Mouse (Mus musculus) naive thymus-derived CD4-positive, alpha-beta T cell, adult 2 months (primary cell): Measurements from ENCODE around the gene Lsm5.

Experiments
- DNase-seq: peaks from one replicate; pipeline ENCODE4 v3.0.0-alpha.2; 2011; ENCODE audit warnings: low read depth

The Lsm5 gene

DNA sequence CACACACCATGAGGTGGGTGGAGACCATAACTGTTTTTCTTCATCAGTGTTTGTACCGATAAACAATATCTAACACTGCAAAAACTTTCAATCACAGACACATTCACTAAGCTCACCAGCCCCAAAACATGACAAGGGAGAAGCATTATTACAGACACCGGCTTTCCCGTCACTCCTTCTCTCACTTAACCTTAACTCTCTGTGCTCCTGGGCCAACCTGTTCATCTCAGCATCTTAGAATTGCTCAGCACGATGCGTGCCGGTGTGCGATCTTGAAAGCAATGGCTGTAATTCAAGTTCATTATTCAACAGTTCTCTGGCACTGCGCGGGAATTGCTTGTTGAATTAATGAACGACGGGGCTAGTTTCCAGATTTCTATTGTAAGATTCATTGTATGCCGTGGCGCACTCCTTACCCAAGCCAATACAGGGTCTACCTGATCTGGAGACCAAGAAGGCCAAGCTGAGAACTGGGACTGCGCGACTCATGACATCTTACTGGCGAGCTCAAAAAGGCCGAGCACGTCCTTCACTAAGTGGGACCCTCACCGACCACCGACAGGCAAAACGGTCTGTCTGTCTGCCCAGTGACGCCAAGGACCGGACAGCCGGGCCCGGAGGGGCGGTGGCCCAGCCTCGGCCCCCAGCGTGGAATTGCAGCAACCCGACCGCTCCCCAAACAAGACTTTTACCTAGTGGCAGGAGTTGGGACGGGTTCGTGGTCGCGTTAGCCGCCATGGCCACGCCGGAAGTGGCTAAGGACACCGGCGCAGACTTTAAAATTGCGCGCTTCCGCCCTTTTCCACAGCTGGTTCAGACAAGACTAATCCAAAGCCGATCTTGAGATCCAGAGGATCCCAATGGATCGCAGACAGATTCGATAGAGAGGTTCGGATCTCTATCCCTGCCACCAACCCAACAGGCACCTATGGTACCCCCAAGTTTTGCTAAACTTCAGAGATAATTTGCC, at the start of gene Lsm5:
Gene Lsm5 (minus strand): TSS at position 780 of the 970 bp plus-strand sequence.
- peak; percentile 94 for DNase-seq

DNA sequence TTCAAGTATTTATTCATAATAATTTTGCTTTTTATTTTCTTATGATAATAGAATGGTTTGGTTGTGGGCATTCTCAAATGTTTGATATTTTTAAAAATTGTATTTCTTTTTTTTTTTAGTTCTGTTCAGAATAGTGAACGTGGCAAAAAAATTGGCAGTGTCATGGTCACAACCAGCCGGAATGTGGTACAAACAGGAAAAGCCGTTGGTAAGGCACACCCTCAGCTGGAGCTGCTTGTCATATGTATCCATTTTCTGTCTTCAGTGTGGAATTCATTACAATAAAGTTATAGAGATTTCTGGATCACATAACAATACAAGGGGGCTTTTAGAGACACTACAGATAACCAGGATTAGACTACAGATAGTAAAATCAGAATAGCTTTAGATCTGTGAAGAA, 49.2 kb upstream of the Lsm5 start:
- DNase-seq, result no peak

DNA sequence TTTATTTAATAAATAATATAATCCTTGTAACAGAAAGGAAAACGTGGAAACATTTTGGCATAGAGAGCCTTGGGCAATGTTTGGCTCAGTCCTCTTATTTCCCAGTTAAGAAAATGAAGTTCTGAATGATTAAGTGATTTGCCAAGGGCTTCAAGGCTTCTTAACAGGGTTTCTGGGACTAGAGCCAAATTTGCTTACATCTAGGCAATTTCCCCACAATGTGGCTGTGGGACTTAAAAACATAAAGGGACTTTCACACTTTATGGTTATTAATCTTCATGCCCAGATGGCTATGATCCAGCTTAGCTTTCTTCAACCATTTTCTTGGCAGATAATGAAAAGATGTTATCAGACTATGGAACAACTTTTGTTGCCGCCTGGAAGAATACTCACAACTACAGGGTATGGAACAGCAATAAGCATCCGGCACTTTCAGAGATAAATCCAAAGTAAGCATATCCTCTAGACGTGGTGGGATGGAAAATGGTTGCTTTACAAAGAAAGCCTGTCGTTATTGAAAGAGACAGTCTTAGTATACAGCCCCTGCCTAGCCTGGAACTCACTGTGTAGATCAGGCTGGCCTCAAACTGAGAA, 41.5 kb upstream of the Lsm5 start:
- DNase-seq, result no peak

DNA sequence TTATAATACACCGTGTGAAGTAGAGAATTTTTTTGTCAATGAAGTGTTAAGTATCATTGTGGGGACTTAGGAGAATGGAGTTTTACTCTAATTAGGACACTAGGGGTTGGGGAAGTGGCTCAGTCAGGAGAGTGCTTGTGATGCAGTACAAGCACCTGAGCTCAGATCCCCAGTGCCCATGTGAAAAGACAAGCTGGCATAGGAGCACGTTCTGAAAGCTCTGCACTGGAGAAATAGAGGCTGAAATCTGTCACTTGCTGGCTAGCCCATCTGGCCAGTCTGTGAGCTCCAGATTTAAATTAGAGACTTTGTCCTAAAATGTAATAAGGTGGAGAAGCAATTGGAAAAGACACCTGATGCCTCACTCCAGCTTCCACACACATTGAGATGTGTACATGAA, 28.0 kb upstream of the Lsm5 start:
- no peak for DNase-seq

DNA sequence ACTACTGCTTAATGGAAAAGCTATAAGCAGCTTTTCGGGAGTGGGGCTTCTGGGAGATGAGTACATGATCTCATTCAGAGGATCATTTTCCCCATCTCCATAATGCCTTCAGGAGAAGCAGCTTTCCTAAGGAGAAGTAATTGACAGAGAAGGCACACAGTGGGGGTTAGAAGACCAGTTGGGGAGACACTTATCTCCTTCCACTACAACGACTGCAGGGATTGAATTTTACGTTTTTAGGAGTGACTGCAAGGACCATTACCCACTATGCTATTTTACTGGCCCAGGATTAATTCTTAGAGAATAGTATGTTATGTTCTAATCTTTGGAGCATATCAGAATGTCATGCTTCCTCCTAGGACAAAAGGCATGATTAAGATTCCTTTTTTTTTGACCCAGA, 16.4 kb upstream of the Lsm5 start:
- DNase-seq, result no peak

DNA sequence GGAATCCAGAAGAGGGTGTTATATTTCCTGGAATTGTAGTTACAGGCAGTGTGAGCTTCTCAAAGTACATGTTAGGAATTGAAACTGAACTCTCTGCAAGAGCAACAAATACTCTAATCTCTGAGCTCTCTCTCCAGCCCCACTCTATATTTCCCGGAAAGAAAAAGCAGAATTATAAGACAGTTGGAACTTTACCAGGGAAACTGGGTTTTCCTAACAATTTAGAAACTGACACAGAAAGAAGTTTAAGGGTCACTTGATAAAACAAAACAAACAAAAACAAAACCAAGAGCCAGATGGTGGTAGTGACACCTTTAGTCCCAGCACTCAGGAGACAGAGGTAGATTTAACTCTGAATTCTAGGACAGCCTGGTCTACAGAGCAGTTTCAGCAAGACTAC, 14.6 kb upstream of the Lsm5 start:
- no peak for DNase-seq

DNA sequence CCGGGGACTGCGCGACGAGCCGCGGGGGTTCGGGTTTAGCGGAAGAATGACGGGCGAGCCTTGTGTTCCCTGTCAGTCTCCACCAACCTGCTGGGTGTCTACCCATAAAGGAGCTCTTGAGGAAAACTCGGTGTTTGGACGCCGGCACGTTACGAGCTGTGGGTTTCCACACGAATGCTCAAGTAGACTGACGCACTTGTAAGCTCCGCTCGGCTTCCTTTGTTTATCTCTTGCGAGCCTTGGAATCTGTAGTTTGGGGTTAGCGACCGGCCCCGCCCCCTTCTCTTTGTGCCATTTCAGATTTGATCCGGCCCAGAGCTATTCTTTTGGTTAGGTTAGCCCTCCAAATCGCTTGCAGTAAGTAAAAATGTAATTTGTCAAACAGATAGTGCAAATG, 10.8 kb upstream of the Lsm5 start:
- peak; percentile 86 for DNase-seq

DNA sequence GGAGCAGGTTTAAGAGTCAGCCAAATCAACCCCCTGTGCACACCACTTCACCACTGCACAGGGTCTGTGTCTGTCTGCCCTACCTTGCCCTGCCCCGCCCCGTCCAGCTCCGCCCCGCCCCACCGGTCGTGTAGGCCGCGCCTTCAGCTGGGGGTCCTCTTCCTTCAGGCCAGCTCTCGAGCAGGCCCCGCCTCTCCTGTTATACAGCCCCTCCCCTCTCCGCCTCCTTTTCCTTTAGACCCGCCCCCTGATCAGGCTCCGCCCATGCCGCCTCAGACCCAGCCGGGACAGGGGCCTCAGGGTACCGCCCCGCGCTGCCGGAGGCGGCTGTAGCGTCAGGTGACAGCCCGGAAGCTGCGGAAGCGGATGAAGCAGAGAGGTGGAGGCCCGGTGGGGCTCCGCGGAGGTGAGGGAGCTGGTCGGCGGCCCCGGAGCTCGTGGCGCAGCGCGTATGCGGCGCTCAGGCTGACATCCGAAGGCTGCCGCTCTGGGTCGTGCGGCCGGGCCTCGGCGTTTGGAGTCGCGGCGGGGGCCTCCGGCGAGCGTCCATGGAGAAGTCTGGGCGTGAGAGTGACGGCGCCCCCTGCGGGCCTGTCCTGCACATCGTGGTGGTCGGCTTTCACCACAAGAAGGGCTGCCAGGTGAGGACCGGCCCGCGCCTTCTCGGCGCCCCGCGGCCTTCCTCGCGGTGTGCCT, 10.2 kb upstream of the Lsm5 start, which contains the start of gene Avl9:
Gene Avl9 (plus strand): TSS at position 326 of the 696 bp plus-strand sequence.
- DNase-seq, result peak; percentile 99

DNA sequence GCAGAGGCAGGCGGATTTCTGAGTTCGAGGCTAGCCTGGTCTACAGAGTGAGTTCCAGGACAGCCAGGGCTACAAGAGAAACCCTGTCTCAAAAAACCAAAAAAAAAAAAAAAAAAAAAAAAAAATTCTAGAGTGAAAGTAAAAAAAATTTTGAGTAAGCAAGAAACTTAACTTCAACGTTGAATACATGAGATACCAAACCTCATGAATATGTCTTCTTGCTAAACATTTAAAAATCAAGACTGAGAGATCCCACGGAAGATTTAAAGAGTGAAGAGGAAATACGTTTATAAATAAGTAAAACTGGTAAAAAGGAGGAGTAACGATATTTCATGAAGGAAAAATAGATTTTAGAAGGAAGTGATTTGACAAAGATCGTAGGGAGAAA, 9.7 kb upstream of the Lsm5 start:
- no peak for DNase-seq

DNA sequence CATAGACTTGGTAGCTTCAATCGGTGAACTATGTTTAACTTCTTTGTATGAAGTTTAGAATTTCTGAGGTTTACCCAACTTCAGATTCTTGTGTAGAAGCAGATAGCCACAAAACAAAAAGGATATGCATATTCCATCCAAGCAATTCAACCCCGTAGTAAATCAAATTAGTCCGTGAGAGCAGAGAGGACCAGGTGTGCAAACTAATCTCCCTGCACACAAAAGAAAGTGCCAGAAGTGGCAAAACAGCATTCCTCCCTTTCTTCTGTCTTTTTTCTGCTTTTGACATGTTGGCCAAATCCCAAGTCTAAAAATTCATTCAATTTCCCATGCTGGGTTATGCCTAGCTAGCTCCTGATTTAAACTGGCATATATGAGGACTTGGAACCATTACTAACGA, 12.1 kb downstream of the Lsm5 start:
- no peak for DNase-seq

DNA sequence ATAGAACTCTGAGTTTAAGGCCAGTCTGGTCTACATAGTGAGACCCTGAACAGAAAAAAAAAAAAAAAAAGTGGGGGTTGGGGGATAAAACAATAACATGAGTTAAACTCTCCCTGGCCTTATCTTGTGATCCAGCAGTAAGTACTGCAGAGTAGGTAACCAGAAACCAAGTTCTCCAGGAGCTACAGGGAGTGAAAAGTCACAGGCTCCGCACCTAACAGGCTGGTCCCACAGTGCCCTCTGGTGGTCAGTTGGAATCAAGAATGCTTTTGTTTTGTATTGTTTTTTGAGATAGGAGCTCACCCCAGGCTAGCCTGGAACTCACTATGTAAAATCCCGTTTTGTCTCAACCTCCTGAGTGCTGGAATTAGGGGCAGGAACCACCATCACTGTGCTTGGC, 13.3 kb downstream of the Lsm5 start:
- peak; percentile 80 for DNase-seq

DNA sequence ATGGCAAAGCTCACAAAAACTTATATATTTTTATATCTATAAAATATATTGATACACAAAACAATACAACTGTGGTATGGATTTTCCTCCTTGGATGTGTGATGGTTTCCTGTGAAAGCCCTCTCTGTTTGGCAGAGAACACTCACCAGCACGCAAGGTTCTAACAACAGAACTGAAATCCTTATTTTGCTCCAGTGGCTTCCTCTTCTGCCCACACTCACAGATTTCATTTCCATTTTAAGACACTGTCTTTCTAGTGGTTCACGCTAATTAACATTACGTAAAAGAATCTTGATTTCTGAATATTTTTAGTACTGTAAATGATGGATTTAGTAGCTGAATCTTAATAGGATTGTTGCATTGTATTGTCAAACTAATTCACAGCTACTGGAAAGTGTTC, 16.3 kb downstream of the Lsm5 start:
- no peak for DNase-seq

DNA sequence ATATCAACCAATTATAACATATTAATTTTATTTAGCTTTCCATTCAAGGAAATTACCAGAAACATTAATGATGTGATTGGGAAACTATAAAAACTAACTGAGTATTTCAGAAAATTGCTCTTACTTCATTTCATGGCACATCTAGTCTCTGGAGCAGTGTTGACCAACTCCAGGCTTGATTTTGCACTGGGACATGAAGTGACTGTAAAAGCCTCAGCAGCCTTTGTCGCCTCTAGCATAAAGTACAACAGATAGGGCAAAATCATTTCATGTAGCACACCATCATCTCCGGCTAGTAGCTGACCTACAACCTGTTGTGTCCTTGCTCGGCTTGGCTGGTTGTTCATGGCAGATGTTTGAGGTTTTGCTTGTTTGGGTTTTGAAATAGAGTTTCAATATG, 40.1 kb downstream of the Lsm5 start:
- DNase-seq, result no peak

DNA sequence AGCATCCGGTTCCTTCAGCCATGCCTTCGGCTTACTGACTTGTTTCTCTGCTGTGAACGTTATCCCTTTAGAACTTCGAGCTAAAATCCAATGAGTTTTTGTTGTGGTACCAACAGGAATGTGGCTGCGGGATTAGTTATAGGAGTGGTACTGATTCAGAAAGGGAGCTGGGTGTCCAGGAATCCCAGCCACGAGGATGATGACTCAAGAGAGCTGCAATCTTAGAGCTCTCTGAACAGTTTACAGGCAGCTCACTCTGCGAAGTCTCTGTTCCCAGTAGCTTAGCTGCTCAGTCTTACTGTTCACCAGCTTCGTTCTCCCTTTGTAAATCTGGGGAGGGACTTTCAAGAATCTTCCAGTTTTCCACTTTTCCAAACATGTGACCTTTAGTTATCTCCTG, 49.1 kb downstream of the Lsm5 start:
- DNase-seq, result no peak

DNA sequence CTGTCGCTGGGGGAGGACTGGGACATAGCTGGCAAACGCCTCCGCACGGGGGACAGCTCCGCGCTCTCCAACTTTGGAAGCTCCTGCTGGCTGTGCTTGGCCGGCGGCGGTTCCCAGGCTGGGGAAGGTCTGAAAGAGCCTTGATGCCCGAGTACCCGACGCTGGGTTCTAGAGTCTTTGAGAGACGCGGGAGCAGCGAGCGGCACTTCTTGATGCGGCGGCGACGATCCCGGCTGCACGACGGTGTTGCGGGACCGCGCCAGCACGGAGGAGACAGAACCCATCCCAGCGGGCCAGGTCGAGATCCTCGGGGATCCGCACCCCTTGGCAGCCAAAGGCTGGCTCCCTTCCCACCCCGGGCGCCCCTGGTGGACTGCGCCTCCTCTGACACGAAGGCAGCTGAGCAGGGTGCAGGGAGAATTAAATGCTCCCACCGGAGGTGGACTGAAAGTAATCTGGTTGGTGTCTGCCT, 52.4 kb downstream of the Lsm5 start:
- DNase-seq, result no peak
